Mouse (Mus musculus): Measurements from ENCODE around the gene Igdcc4. TPM values are rescaled to one million over a fixed set of nuclear protein-coding genes. Genes with fewer than 3 reads are reported as not detected.

The Igdcc4 gene
- polyA plus RNA-seq, 1 experiment from 2014 or later, result 15.9 TPM

GRCm38 (mm10) chr9:65161188-65161587, 59.9 kb downstream of the Igdcc4 start:
- H3K27me3 ChIP-seq (ENCODE audit: control insufficient read depth, insufficient read depth, low read depth, low read length), result no peaks in the 10 kb centered on the region
- H3K4me2 ChIP-seq (ENCODE audit: low read length), result no peak overlapping the region
- H3K36me3 ChIP-seq (ENCODE audit: control insufficient read depth, insufficient read depth, low read length), result no peaks in the 10 kb centered on the region
- H3K4me3 ChIP-seq (ENCODE audit: low read depth, low read length), result no peak overlapping the region
- no peak for ATAC-seq
- peaks cover 34% of the 10 kb centered on the region for H3K4me1 ChIP-seq (ENCODE audit: control insufficient read depth, insufficient read depth, low read length)
- H3K9me3 ChIP-seq (replicated peaks; ENCODE audit: control insufficient read depth, low read length, poor library complexity, severe bottlenecking), result no peaks in the 10 kb centered on the region
- H3K9ac ChIP-seq (ENCODE audit: low read depth, low read length), result no peak overlapping the region
- WGBS, result 18% methylated on average over 4 of the region's 4 CpGs
- H3K27ac ChIP-seq (ENCODE audit: low read length), result peak overlapping the region; percentile 42; the same call in 1 of the 2 replicates

GRCm38 (mm10) chr9:65161881-65162280, 60.6 kb downstream of the Igdcc4 start:
- Histone ChIP-seq H3K9me3 (replicated peaks; ENCODE audit: control insufficient read depth, low read length, poor library complexity, severe bottlenecking) (no peaks in the 10 kb centered on the region), H3K36me3 (ENCODE audit: control insufficient read depth, insufficient read depth, low read length) (no peaks in the 10 kb centered on the region), H3K27ac (ENCODE audit: low read length) (no peak overlapping the region; the same call in 1 of the 2 replicates), H3K4me2 (ENCODE audit: low read length) (peak overlapping the region; percentile 89), H3K4me3 (ENCODE audit: low read depth, low read length) (no peak overlapping the region), H3K9ac (ENCODE audit: low read depth, low read length) (no peak overlapping the region), H3K4me1 (ENCODE audit: control insufficient read depth, insufficient read depth, low read length) (peaks cover 27% of the 10 kb centered on the region), H3K27me3 (ENCODE audit: control insufficient read depth, insufficient read depth, low read depth, low read length) (no peaks in the 10 kb centered on the region)
- WGBS, result 13% methylated on average over 8 of the region's 8 CpGs
- ATAC-seq, result no peak

- Histone ChIP-seq H3K36me3 (ENCODE audit: control insufficient read depth, insufficient read depth, low read length) (no peaks in the 10 kb centered on the region), H3K4me3 (ENCODE audit: low read depth, low read length) (peak overlapping the region; percentile 49), H3K27ac (ENCODE audit: low read length) (peak overlapping the region; percentile 72), H3K27me3 (ENCODE audit: control insufficient read depth, insufficient read depth, low read depth, low read length) (no peaks in the 10 kb centered on the region), H3K4me2 (ENCODE audit: low read length) (peak overlapping the region; percentile 89), H3K9ac (ENCODE audit: low read depth, low read length) (peak overlapping the region; percentile 68), H3K4me1 (ENCODE audit: control insufficient read depth, insufficient read depth, low read length) (peaks cover 25% of the 10 kb centered on the region), H3K9me3 (replicated peaks; ENCODE audit: control insufficient read depth, low read length, poor library complexity, severe bottlenecking) (no peaks in the 10 kb centered on the region)
- peak; percentile 85 for ATAC-seq
- under 1% methylated on average over 59 of the region's 69 CpGs for WGBS
These were observed 61.7 kb downstream of the Igdcc4 start for GRCm38 (mm10) chr9:65162711-65163639.

GRCm38 (mm10) chr9:65164870-65165269, 63.6 kb downstream of the Igdcc4 start:
- Histone ChIP-seq H3K27ac (ENCODE audit: low read length) (no peak overlapping the region), H3K4me3 (ENCODE audit: low read depth, low read length) (no peak overlapping the region), H3K9ac (ENCODE audit: low read depth, low read length) (no peak overlapping the region), H3K9me3 (replicated peaks; ENCODE audit: control insufficient read depth, low read length, poor library complexity, severe bottlenecking) (no peaks in the 10 kb centered on the region), H3K4me1 (ENCODE audit: control insufficient read depth, insufficient read depth, low read length) (peaks cover 22% of the 10 kb centered on the region), H3K4me2 (ENCODE audit: low read length) (no peak overlapping the region), H3K36me3 (ENCODE audit: control insufficient read depth, insufficient read depth, low read length) (no peaks in the 10 kb centered on the region), H3K27me3 (ENCODE audit: control insufficient read depth, insufficient read depth, low read depth, low read length) (no peaks in the 10 kb centered on the region)
- WGBS, result 19% methylated on average over 1 of the region's 1 CpGs
- no peak for ATAC-seq

- no peaks in the 10 kb centered on the region for H3K9me3 ChIP-seq (replicated peaks; ENCODE audit: control insufficient read depth, low read length, poor library complexity, severe bottlenecking)
- no peak overlapping the region for H3K4me3 ChIP-seq (ENCODE audit: low read depth, low read length)
- no peaks in the 10 kb centered on the region for H3K36me3 ChIP-seq (ENCODE audit: control insufficient read depth, insufficient read depth, low read length)
- no peaks in the 10 kb centered on the region for H3K27me3 ChIP-seq (ENCODE audit: control insufficient read depth, insufficient read depth, low read depth, low read length)
- H3K4me1 ChIP-seq (ENCODE audit: control insufficient read depth, insufficient read depth, low read length), result peaks cover 14% of the 10 kb centered on the region
- 86% methylated on average over 9 of the region's 9 CpGs for WGBS
- H3K9ac ChIP-seq (ENCODE audit: low read depth, low read length), result no peak overlapping the region
- H3K4me2 ChIP-seq (ENCODE audit: low read length), result no peak overlapping the region
- no peak for ATAC-seq
- H3K27ac ChIP-seq (ENCODE audit: low read length), result no peak overlapping the region
These were observed 65.1 kb downstream of the Igdcc4 start for GRCm38 (mm10) chr9:65166386-65166785.

- Histone ChIP-seq H3K27me3 (ENCODE audit: control insufficient read depth, insufficient read depth, low read depth, low read length) (no peaks in the 10 kb centered on the region), H3K9ac (ENCODE audit: low read depth, low read length) (no peak overlapping the region), H3K27ac (ENCODE audit: low read length) (no peak overlapping the region), H3K4me3 (ENCODE audit: low read depth, low read length) (no peak overlapping the region), H3K4me2 (ENCODE audit: low read length) (no peak overlapping the region), H3K36me3 (ENCODE audit: control insufficient read depth, insufficient read depth, low read length) (no peaks in the 10 kb centered on the region), H3K4me1 (ENCODE audit: control insufficient read depth, insufficient read depth, low read length) (no peaks in the 10 kb centered on the region; the same call in 1 of the 2 replicates), H3K9me3 (replicated peaks; ENCODE audit: control insufficient read depth, low read length, poor library complexity, severe bottlenecking) (no peaks in the 10 kb centered on the region)
- WGBS, result 41% methylated on average over 2 of the region's 6 CpGs
- ATAC-seq, result no peak
These were observed 67.2 kb downstream of the Igdcc4 start for GRCm38 (mm10) chr9:65168534-65168933.

GRCm38 (mm10) chr9:65168952-65169351, 67.7 kb downstream of the Igdcc4 start:
- Histone ChIP-seq H3K27ac (ENCODE audit: low read length) (0 out of 2 replicates have a peak overlapping the region, but pooled peaks have one; percentile 17), H3K4me2 (ENCODE audit: low read length) (no peak overlapping the region), H3K9ac (ENCODE audit: low read depth, low read length) (no peak overlapping the region), H3K27me3 (ENCODE audit: control insufficient read depth, insufficient read depth, low read depth, low read length) (no peaks in the 10 kb centered on the region), H3K9me3 (replicated peaks; ENCODE audit: control insufficient read depth, low read length, poor library complexity, severe bottlenecking) (no peaks in the 10 kb centered on the region), H3K4me1 (ENCODE audit: control insufficient read depth, insufficient read depth, low read length) (no peaks in the 10 kb centered on the region), H3K36me3 (ENCODE audit: control insufficient read depth, insufficient read depth, low read length) (no peaks in the 10 kb centered on the region), H3K4me3 (ENCODE audit: low read depth, low read length) (no peak overlapping the region)
- WGBS, result 35% methylated on average over 4 of the region's 4 CpGs
- ATAC-seq, result no peak

GRCm38 (mm10) chr9:65172654-65173053, 71.4 kb downstream of the Igdcc4 start:
- WGBS, result 85% methylated on average over 9 of the region's 9 CpGs
- Histone ChIP-seq H3K36me3 (ENCODE audit: control insufficient read depth, insufficient read depth, low read length) (no peaks in the 10 kb centered on the region), H3K4me1 (ENCODE audit: control insufficient read depth, insufficient read depth, low read length) (peaks cover 15% of the 10 kb centered on the region), H3K27ac (ENCODE audit: low read length) (no peak overlapping the region), H3K9ac (ENCODE audit: low read depth, low read length) (no peak overlapping the region), H3K4me3 (ENCODE audit: low read depth, low read length) (no peak overlapping the region), H3K4me2 (ENCODE audit: low read length) (no peak overlapping the region), H3K9me3 (replicated peaks; ENCODE audit: control insufficient read depth, low read length, poor library complexity, severe bottlenecking) (no peaks in the 10 kb centered on the region), H3K27me3 (ENCODE audit: control insufficient read depth, insufficient read depth, low read depth, low read length) (no peaks in the 10 kb centered on the region)
- ATAC-seq, result no peak

GRCm38 (mm10) chr9:65175234-65175938, 74.1 kb downstream of the Igdcc4 start:
- H3K4me3 ChIP-seq (ENCODE audit: low read depth, low read length), result no peak overlapping the region
- H3K27me3 ChIP-seq (ENCODE audit: control insufficient read depth, insufficient read depth, low read depth, low read length), result no peaks in the 10 kb centered on the region
- H3K4me2 ChIP-seq (ENCODE audit: low read length), result no peak overlapping the region
- H3K9ac ChIP-seq (ENCODE audit: low read depth, low read length), result no peak overlapping the region
- H3K4me1 ChIP-seq (ENCODE audit: control insufficient read depth, insufficient read depth, low read length), result peaks cover 39% of the 10 kb centered on the region
- no peaks in the 10 kb centered on the region for H3K36me3 ChIP-seq (ENCODE audit: control insufficient read depth, insufficient read depth, low read length)
- no peaks in the 10 kb centered on the region for H3K9me3 ChIP-seq (replicated peaks; ENCODE audit: control insufficient read depth, low read length, poor library complexity, severe bottlenecking)
- peak; percentile 18; the same call in 1 of the 2 replicates for ATAC-seq
- 15% methylated on average over 4 of the region's 5 CpGs for WGBS
- H3K27ac ChIP-seq (ENCODE audit: low read length), result peak overlapping the region; percentile 73

Measured in midbrain, embryonic 16.5 days (tissue).